Mouse (Mus musculus): ENCODE measurements around the gene Spef1.

DNA sequence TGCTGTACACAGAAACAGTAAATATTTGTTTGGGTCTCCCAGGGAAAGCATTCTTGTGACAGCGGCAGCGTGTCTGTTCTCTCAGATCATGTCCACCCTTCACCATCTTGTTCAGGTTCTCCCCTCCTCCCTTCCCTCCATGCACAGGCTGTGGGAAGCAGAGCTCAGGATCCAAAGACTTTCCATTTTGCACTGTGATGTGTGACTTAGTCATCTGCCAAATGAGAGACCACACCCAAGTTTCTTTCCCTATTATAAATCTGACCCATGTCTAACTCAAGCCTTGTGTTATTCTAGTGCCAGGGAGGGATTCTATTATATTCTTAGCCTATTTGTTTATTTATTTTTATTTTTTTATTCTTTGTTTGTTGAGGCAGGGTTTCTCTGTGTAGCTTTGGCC, 21.3 kb upstream of the Spef1 start:
- TF ChIP-seq CTCF (IDR thresholded peaks at IDR 0.05; ENCODE audit: extremely low read depth, insufficient read depth, low read length), result no peak
- TF ChIP-seq POLR2A (IDR thresholded peaks at IDR 0.05; ENCODE audit: extremely low read depth, insufficient read depth, low read length), result no peak

All from cortical plate, adult 2 months (tissue).